Mouse (Mus musculus): Measurements from ENCODE around the gene Hmgcl. TPM values are rescaled to one million over a fixed set of nuclear protein-coding genes. Genes with fewer than 3 reads are reported as not detected.

The Hmgcl gene
- polyA plus RNA-seq, 1 experiment: 10.2 TPM

GRCm38 (mm10) chr4:135926861-135927260 is 19.4 kb upstream of the Hmgcl start:
- no peak overlapping the region for H3K27ac ChIP-seq (ENCODE audit: control insufficient read depth, insufficient read depth, low read depth, low read length)
- H3K27me3 ChIP-seq (ENCODE audit: control insufficient read depth, insufficient read depth, low read length): no peaks in the 10 kb centered on the region
- TF ChIP-seq POLR2A (IDR thresholded peaks at IDR 0.05; ENCODE audit: control insufficient read depth, low read depth, low read length) (no peak), CTCF (IDR thresholded peaks at IDR 0.05; ENCODE audit: control insufficient read depth, insufficient read depth, insufficient replicate concordance, low read depth, low read length) (no peak)
- H3K4me1 ChIP-seq (ENCODE audit: control insufficient read depth, insufficient read depth, low read length): peaks cover under 1% of the 10 kb centered on the region
- H3K36me3 ChIP-seq (ENCODE audit: control insufficient read depth, insufficient read depth, low read length): no peaks in the 10 kb centered on the region; the same call in 1 of the 2 replicates
- no peak overlapping the region for H3K4me3 ChIP-seq (ENCODE audit: control insufficient read depth, low read depth, low read length)

GRCm38 (mm10) chr4:135928376-135928775 is 17.9 kb upstream of the Hmgcl start:
- H3K4me1 ChIP-seq (ENCODE audit: control insufficient read depth, insufficient read depth, low read length): no peaks in the 10 kb centered on the region; the same call in 1 of the 2 replicates
- no peak overlapping the region for H3K4me3 ChIP-seq (ENCODE audit: control insufficient read depth, low read depth, low read length)
- no peaks in the 10 kb centered on the region; the same call in 1 of the 2 replicates for H3K36me3 ChIP-seq (ENCODE audit: control insufficient read depth, insufficient read depth, low read length)
- TF ChIP-seq POLR2A (IDR thresholded peaks at IDR 0.05; ENCODE audit: control insufficient read depth, low read depth, low read length) (no peak), CTCF (IDR thresholded peaks at IDR 0.05; ENCODE audit: control insufficient read depth, insufficient read depth, insufficient replicate concordance, low read depth, low read length) (no peak)
- no peaks in the 10 kb centered on the region for H3K27me3 ChIP-seq (ENCODE audit: control insufficient read depth, insufficient read depth, low read length)
- no peak overlapping the region for H3K27ac ChIP-seq (ENCODE audit: control insufficient read depth, insufficient read depth, low read depth, low read length)

- no peaks in the 10 kb centered on the region for H3K27me3 ChIP-seq (ENCODE audit: control insufficient read depth, insufficient read depth, low read length)
- H3K27ac ChIP-seq (ENCODE audit: control insufficient read depth, insufficient read depth, low read depth, low read length): no peak overlapping the region
- H3K36me3 ChIP-seq (ENCODE audit: control insufficient read depth, insufficient read depth, low read length): no peaks in the 10 kb centered on the region; the same call in 1 of the 2 replicates
- H3K4me1 ChIP-seq (ENCODE audit: control insufficient read depth, insufficient read depth, low read length): no peaks in the 10 kb centered on the region; the same call in 1 of the 2 replicates
- no peak for TF ChIP-seq POLR2A (IDR thresholded peaks at IDR 0.05; ENCODE audit: control insufficient read depth, low read depth, low read length)
- no peak for TF ChIP-seq CTCF (IDR thresholded peaks at IDR 0.05; ENCODE audit: control insufficient read depth, insufficient read depth, insufficient replicate concordance, low read depth, low read length)
- H3K4me3 ChIP-seq (ENCODE audit: control insufficient read depth, low read depth, low read length): no peak overlapping the region
Measured at GRCm38 (mm10) chr4:135929405-135929804, 16.8 kb upstream of the Hmgcl start.

GRCm38 (mm10) chr4:135929828-135930227 is 16.4 kb upstream of the Hmgcl start:
- no peaks in the 10 kb centered on the region; the same call in 1 of the 2 replicates for H3K36me3 ChIP-seq (ENCODE audit: control insufficient read depth, insufficient read depth, low read length)
- H3K27me3 ChIP-seq (ENCODE audit: control insufficient read depth, insufficient read depth, low read length): no peaks in the 10 kb centered on the region
- H3K4me3 ChIP-seq (ENCODE audit: control insufficient read depth, low read depth, low read length): no peak overlapping the region
- no peaks in the 10 kb centered on the region; the same call in 1 of the 2 replicates for H3K4me1 ChIP-seq (ENCODE audit: control insufficient read depth, insufficient read depth, low read length)
- TF ChIP-seq CTCF (IDR thresholded peaks at IDR 0.05; ENCODE audit: control insufficient read depth, insufficient read depth, insufficient replicate concordance, low read depth, low read length): no peak
- TF ChIP-seq POLR2A (IDR thresholded peaks at IDR 0.05; ENCODE audit: control insufficient read depth, low read depth, low read length): no peak
- no peak overlapping the region for H3K27ac ChIP-seq (ENCODE audit: control insufficient read depth, insufficient read depth, low read depth, low read length)

GRCm38 (mm10) chr4:135930239-135930638 is 16.0 kb upstream of the Hmgcl start:
- no peak overlapping the region for H3K4me3 ChIP-seq (ENCODE audit: control insufficient read depth, low read depth, low read length)
- no peaks in the 10 kb centered on the region; the same call in 1 of the 2 replicates for H3K4me1 ChIP-seq (ENCODE audit: control insufficient read depth, insufficient read depth, low read length)
- TF ChIP-seq POLR2A (IDR thresholded peaks at IDR 0.05; ENCODE audit: control insufficient read depth, low read depth, low read length) (no peak), CTCF (IDR thresholded peaks at IDR 0.05; ENCODE audit: control insufficient read depth, insufficient read depth, insufficient replicate concordance, low read depth, low read length) (no peak)
- H3K27ac ChIP-seq (ENCODE audit: control insufficient read depth, insufficient read depth, low read depth, low read length): no peak overlapping the region
- H3K36me3 ChIP-seq (ENCODE audit: control insufficient read depth, insufficient read depth, low read length): no peaks in the 10 kb centered on the region; the same call in 1 of the 2 replicates
- no peaks in the 10 kb centered on the region for H3K27me3 ChIP-seq (ENCODE audit: control insufficient read depth, insufficient read depth, low read length)

- no peaks in the 10 kb centered on the region for H3K27me3 ChIP-seq (ENCODE audit: control insufficient read depth, insufficient read depth, low read length)
- H3K4me3 ChIP-seq (ENCODE audit: control insufficient read depth, low read depth, low read length): no peak overlapping the region
- no peak overlapping the region for H3K27ac ChIP-seq (ENCODE audit: control insufficient read depth, insufficient read depth, low read depth, low read length)
- H3K4me1 ChIP-seq (ENCODE audit: control insufficient read depth, insufficient read depth, low read length): no peaks in the 10 kb centered on the region; the same call in 1 of the 2 replicates
- no peak for TF ChIP-seq POLR2A (IDR thresholded peaks at IDR 0.05; ENCODE audit: control insufficient read depth, low read depth, low read length)
- no peak for TF ChIP-seq CTCF (IDR thresholded peaks at IDR 0.05; ENCODE audit: control insufficient read depth, insufficient read depth, insufficient replicate concordance, low read depth, low read length)
- H3K36me3 ChIP-seq (ENCODE audit: control insufficient read depth, insufficient read depth, low read length): no peaks in the 10 kb centered on the region
Measured at GRCm38 (mm10) chr4:135931832-135932231, 14.4 kb upstream of the Hmgcl start.

GRCm38 (mm10) chr4:135934708-135935500 is 11.3 kb upstream of the Hmgcl start:
- Histone ChIP-seq H3K4me3 (ENCODE audit: control insufficient read depth, low read depth, low read length) (no peak overlapping the region), H3K27me3 (ENCODE audit: control insufficient read depth, insufficient read depth, low read length) (no peaks in the 10 kb centered on the region), H3K27ac (ENCODE audit: control insufficient read depth, insufficient read depth, low read depth, low read length) (peak overlapping the region; percentile 44), H3K36me3 (ENCODE audit: control insufficient read depth, insufficient read depth, low read length) (no peaks in the 10 kb centered on the region), H3K4me1 (ENCODE audit: control insufficient read depth, insufficient read depth, low read length) (no peaks in the 10 kb centered on the region; the same call in 1 of the 2 replicates)
- TF ChIP-seq POLR2A (IDR thresholded peaks at IDR 0.05; ENCODE audit: control insufficient read depth, low read depth, low read length) (no peak), CTCF (IDR thresholded peaks at IDR 0.05; ENCODE audit: control insufficient read depth, insufficient read depth, insufficient replicate concordance, low read depth, low read length) (no peak)

Data from testis, adult 2 months (tissue).